Mouse (Mus musculus): ENCODE measurements around the gene Ncf4. TPM values are rescaled to one million over a fixed set of nuclear protein-coding genes. Genes with fewer than 3 reads are reported as not detected.
A peak's percentile ranks its signal among the peaks of the same experiment; 100 is the strongest.
"Not testable (repeated sequence)": the region's sequence is repeated elsewhere in the genome, so short reads cannot be mapped to it uniquely, and the experiment has no call there.

Ncf4 gene
- total and polyA plus RNA-seq, 2 experiments from 2014 or later, result 0.22 to 1.1 TPM

GRCm38 (mm10) chr15:78247659-78248058 lies 3.1 kb downstream of the Ncf4 start:
- H3K4me3 ChIP-seq (ENCODE audit: low read depth, low read length), result no peak overlapping the region
- no peaks in the 10 kb centered on the region for H3K4me1 ChIP-seq (ENCODE audit: insufficient read depth, low read length)
- H3K4me2 ChIP-seq (ENCODE audit: low read depth, low read length, poor library complexity, severe bottlenecking), result no peak overlapping the region
- no peak for TF ChIP-seq CTCF (IDR thresholded peaks at IDR 0.05)
- ATAC-seq (ENCODE audit: low FRiP score) (no peak), DNase-seq (ENCODE audit: low spot score) (no peak)
- H3K36me3 ChIP-seq (ENCODE audit: insufficient read depth, low read length), result no peaks in the 10 kb centered on the region
- H3K27me3 ChIP-seq (ENCODE audit: insufficient read depth, low read length), result no peaks in the 10 kb centered on the region
- H3K9ac ChIP-seq (replicated peaks; ENCODE audit: low read length, poor library complexity, severe bottlenecking), result no peak overlapping the region
- H3K27ac ChIP-seq (ENCODE audit: low read depth, low read length), result no peak overlapping the region
- WGBS, result 59% methylated on average over 2 of the region's 2 CpGs
- H3K9me3 ChIP-seq (ENCODE audit: low read length), result no peaks in the 10 kb centered on the region

- WGBS, result 78% methylated on average over 3 of the region's 3 CpGs
- H3K9me3 ChIP-seq (ENCODE audit: low read length), result no peaks in the 10 kb centered on the region
- ATAC-seq (ENCODE audit: low FRiP score), result no peak
Measured at GRCm38 (mm10) chr15:78248410-78248809, 3.8 kb downstream of the Ncf4 start.

DNA sequence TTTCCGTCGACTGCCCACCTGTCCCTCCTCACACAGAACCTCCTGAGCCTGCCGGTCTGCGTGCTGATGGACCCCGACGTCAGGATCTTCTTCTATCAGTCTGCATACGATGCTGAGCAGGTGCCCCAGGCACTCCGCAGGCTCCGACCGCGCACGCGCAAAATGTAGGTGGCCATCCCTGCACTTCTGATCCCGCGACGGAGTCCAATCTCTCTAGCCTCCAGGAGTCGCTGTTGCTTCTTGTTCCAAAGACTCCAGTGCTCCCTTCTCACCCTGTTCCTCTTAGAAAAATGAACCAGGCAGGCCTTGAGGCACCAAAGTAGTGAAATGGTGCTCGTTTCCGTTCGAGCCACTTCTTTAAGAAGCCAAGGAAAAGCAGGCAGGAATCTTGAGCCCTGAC lies 10.2 kb downstream of the Ncf4 start:
- 0 out of 2 replicates have a peak, but pooled peaks cover 4% of the 10 kb centered on the region for H3K27me3 ChIP-seq (ENCODE audit: insufficient read depth, low read length)
- no peak overlapping the region for H3K4me2 ChIP-seq (ENCODE audit: low read depth, low read length, poor library complexity, severe bottlenecking)
- peak; percentile 74 for TF ChIP-seq CTCF (IDR thresholded peaks at IDR 0.05)
- DNase-seq (ENCODE audit: low spot score) (peak; percentile 87), ATAC-seq (ENCODE audit: low FRiP score) (no peak)
- WGBS, result 24% methylated on average over 20 of the region's 20 CpGs
- no peak overlapping the region for H3K4me3 ChIP-seq (ENCODE audit: low read depth, low read length)
- no peak overlapping the region for H3K27ac ChIP-seq (ENCODE audit: low read depth, low read length)
- no peaks in the 10 kb centered on the region for H3K4me1 ChIP-seq (ENCODE audit: insufficient read depth, low read length)
- no peaks in the 10 kb centered on the region for H3K9me3 ChIP-seq (ENCODE audit: low read length)
- H3K36me3 ChIP-seq (ENCODE audit: insufficient read depth, low read length), result no peaks in the 10 kb centered on the region
- H3K9ac ChIP-seq (replicated peaks; ENCODE audit: low read length, poor library complexity, severe bottlenecking), result no peak overlapping the region

More at GRCm38 (mm10) chr15:78248410-78248809, 3.8 kb downstream of the Ncf4 start:
- H3K4me3 ChIP-seq (ENCODE audit: low read depth, low read length), result no peak overlapping the region
- no peaks in the 10 kb centered on the region for H3K4me1 ChIP-seq (ENCODE audit: insufficient read depth, low read length)
- no peak for TF ChIP-seq CTCF (IDR thresholded peaks at IDR 0.05)
- H3K27ac ChIP-seq (ENCODE audit: low read depth, low read length), result no peak overlapping the region
- H3K9ac ChIP-seq (replicated peaks; ENCODE audit: low read length, poor library complexity, severe bottlenecking), result no peak overlapping the region
- no peaks in the 10 kb centered on the region for H3K36me3 ChIP-seq (ENCODE audit: insufficient read depth, low read length)
- H3K27me3 ChIP-seq (ENCODE audit: insufficient read depth, low read length), result no peaks in the 10 kb centered on the region
- H3K4me2 ChIP-seq (ENCODE audit: low read depth, low read length, poor library complexity, severe bottlenecking), result no peak overlapping the region
- DNase-seq (ENCODE audit: low spot score), result no peak

GRCm38 (mm10) chr15:78256602-78257259 lies 12.1 kb downstream of the Ncf4 start:
- not testable (repeated sequence) for H3K4me3 ChIP-seq (ENCODE audit: low read depth, low read length); H3K36me3 ChIP-seq (ENCODE audit: insufficient read depth, low read length); DNase-seq (ENCODE audit: low spot score); H3K4me2 ChIP-seq (ENCODE audit: low read depth, low read length, poor library complexity, severe bottlenecking); H3K4me1 ChIP-seq (ENCODE audit: insufficient read depth, low read length); H3K27me3 ChIP-seq (ENCODE audit: insufficient read depth, low read length); H3K27ac ChIP-seq (ENCODE audit: low read depth, low read length); ATAC-seq (ENCODE audit: low FRiP score); H3K9me3 ChIP-seq (ENCODE audit: low read length); H3K9ac ChIP-seq (replicated peaks; ENCODE audit: low read length, poor library complexity, severe bottlenecking)

DNA sequence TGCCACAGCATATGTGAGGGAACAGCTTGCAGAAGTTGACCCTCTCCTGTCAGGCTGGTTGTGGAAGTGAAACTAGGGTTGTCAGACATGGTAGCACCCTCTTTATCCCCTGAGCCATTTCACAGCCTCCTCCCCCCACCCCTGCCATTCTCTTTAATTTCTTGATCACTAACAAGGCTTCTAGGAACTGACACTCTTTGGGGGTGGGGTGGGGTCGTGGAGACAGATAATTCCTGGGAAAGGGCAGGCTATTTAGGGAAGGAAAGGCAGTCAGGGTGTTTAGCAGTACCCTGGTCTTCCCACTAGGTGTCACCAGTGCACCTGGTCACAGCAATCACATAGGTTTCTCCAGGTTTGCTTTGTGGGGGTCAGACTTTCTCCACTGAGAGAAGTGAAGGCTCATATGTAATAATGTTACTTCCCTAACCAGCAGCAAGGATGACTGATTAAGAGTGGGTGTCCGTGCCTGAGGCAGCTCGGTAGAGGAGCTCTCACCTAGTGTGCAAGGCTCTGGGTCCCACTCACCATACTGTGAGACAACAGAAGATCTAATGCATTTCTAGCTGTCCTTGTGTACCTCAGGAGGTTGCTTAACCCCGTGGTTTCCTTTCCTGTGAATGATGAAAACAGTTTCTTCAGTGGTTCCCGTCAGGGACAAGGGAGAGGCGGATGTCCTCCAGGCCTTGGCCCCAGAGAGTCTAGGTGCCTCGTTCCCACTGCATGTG lies 12.9 kb downstream of the Ncf4 start:
- Histone ChIP-seq H3K9ac (replicated peaks; ENCODE audit: low read length, poor library complexity, severe bottlenecking) (no peak overlapping the region), H3K4me2 (ENCODE audit: low read depth, low read length, poor library complexity, severe bottlenecking) (no peak overlapping the region), H3K27me3 (ENCODE audit: insufficient read depth, low read length) (0 out of 2 replicates have a peak, but pooled peaks cover 4% of the 10 kb centered on the region), H3K4me1 (ENCODE audit: insufficient read depth, low read length) (no peaks in the 10 kb centered on the region), H3K4me3 (ENCODE audit: low read depth, low read length) (no peak overlapping the region), H3K9me3 (ENCODE audit: low read length) (no peaks in the 10 kb centered on the region), H3K27ac (ENCODE audit: low read depth, low read length) (no peak overlapping the region), H3K36me3 (ENCODE audit: insufficient read depth, low read length) (no peaks in the 10 kb centered on the region)
- TF ChIP-seq CTCF (IDR thresholded peaks at IDR 0.05), result peak; percentile 92
- 35% methylated on average over 7 of the region's 7 CpGs for WGBS
- DNase-seq (ENCODE audit: low spot score) (peak; percentile 74), ATAC-seq (ENCODE audit: low FRiP score) (no peak)

GRCm38 (mm10) chr15:78258246-78258865 lies 13.8 kb downstream of the Ncf4 start:
- H3K9ac ChIP-seq (replicated peaks; ENCODE audit: low read length, poor library complexity, severe bottlenecking), result no peak overlapping the region
- no peak for TF ChIP-seq CTCF (IDR thresholded peaks at IDR 0.05)
- H3K27me3 ChIP-seq (ENCODE audit: insufficient read depth, low read length), result 0 out of 2 replicates have a peak, but pooled peaks cover 4% of the 10 kb centered on the region
- WGBS, result 82% methylated on average over 10 of the region's 10 CpGs
- no peak for DNase-seq (ENCODE audit: low spot score)
- no peaks in the 10 kb centered on the region for H3K36me3 ChIP-seq (ENCODE audit: insufficient read depth, low read length)
- no peaks in the 10 kb centered on the region for H3K9me3 ChIP-seq (ENCODE audit: low read length)
- no peak for ATAC-seq (ENCODE audit: low FRiP score)
- no peak overlapping the region for H3K4me3 ChIP-seq (ENCODE audit: low read depth, low read length)
- H3K4me1 ChIP-seq (ENCODE audit: insufficient read depth, low read length), result no peaks in the 10 kb centered on the region
- H3K4me2 ChIP-seq (ENCODE audit: low read depth, low read length, poor library complexity, severe bottlenecking), result no peak overlapping the region
- no peak overlapping the region for H3K27ac ChIP-seq (ENCODE audit: low read depth, low read length)
